Mouse (Mus musculus) hindbrain, embryonic 16.5 days (tissue): ENCODE measurements at regions not wholly inside any gene's neighbourhood (a gene's known extent, or its start where the extent isn't known, plus 50 kb on each side); places are given as distances from the start of the nearest gene placed in this dataset.
A peak's percentile ranks its signal among the peaks of the same experiment; 100 is the strongest.

Experiments
- ATAC-seq: fragments of 200-750 bp; cut with Nextera tagmentation; 2 replicates; pipeline ENCODE4 v1.8.0; 2017; ENCODE audit warnings: moderate TSS enrichment, moderate library complexity
- H3K27ac ChIP-seq: fragments of 300-500 bp; sonication (generic); 2 replicates; pipeline ENCODE4 v1.5.1; 2014; ENCODE audit warnings: low read depth, mild to moderate bottlenecking, control low read depth, low read length, moderate library complexity
- H3K27me3 ChIP-seq: fragments of 300-500 bp; sonication (generic); replicated peaks from 2 replicates; pipeline ENCODE4 v1.6.1; 2014; ENCODE audit warnings: low read length; ENCODE audit not compliant: control insufficient read depth, insufficient read depth
- H3K36me3 ChIP-seq: fragments of 300-500 bp; sonication (generic); 2 replicates; pipeline ENCODE4 v1.6.1; 2014; ENCODE audit warnings: mild to moderate bottlenecking, low read length, moderate library complexity, mixed read lengths; ENCODE audit not compliant: control insufficient read depth, insufficient read depth
- H3K4me1 ChIP-seq: fragments of 300-500 bp; sonication (generic); 2 replicates; pipeline ENCODE4 v1.6.1; 2014; ENCODE audit warnings: low read depth, low read length; ENCODE audit not compliant: control insufficient read depth, insufficient read depth
- H3K4me2 ChIP-seq: fragments of 300-500 bp; sonication (generic); 2 replicates; pipeline ENCODE4 v1.6.1; 2014; ENCODE audit warnings: mild to moderate bottlenecking, low read length, control low read depth, moderate library complexity
- H3K4me3 ChIP-seq: fragments of 300-500 bp; sonication (generic); 2 replicates; pipeline ENCODE4 v1.5.1; 2014; ENCODE audit warnings: mild to moderate bottlenecking, low read length, control low read depth, moderate library complexity
- H3K9ac ChIP-seq: fragments of 300-500 bp; sonication (generic); 2 replicates; pipeline ENCODE4 v1.6.1; 2014; ENCODE audit warnings: low read depth, mild to moderate bottlenecking, control low read depth, low read length, moderate library complexity
- H3K9me3 ChIP-seq: fragments of 300-500 bp; sonication (generic); 2 replicates; pipeline ENCODE4 v1.6.1; 2014; ENCODE audit warnings: mild to moderate bottlenecking, low read length, moderate library complexity; ENCODE audit not compliant: control insufficient read depth
- WGBS: fragments of 180-500 bp; shearing (Covaris S2); extraction: QIAGEN DNeasy Blood & Tissue Kit; methylation state at CpG from one replicate; pipeline ENCODE4 v1.1.7; 2014; 5-methylcytosine and 5-hydroxymethylcytosine counted together

DNA sequence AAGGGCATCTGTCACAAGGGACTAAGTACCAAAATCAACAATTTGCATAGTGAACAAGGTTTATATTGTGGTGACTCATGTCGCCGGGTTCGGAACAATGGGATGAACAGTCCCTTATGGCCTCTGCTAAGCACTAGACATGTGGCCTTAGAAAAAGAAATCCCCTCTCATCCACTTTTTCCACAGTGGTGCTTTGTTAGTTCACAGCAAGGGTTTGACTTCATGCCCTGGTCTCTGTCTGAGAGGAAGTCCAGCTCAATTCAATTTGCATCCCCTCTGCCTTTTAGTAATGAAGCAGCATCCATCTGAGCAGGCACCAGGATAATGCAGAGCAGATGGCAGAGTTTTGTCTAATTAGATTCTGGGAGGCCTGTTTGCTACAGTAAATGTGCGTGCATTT is 585.7 kb upstream of the Itga1 start:
- H3K36me3 ChIP-seq = no peaks in the 10 kb centered on the region
- WGBS = 7% methylated on average over 4 of the region's 4 CpGs
- no peak overlapping the region for H3K9ac ChIP-seq
- H3K4me2 ChIP-seq = no peak overlapping the region
- no peak overlapping the region for H3K27ac ChIP-seq
- H3K27me3 ChIP-seq = peaks cover 19% of the 10 kb centered on the region
- H3K4me1 ChIP-seq = no peaks in the 10 kb centered on the region
- no peak overlapping the region for H3K4me3 ChIP-seq
- peak; percentile 97 for ATAC-seq
- no peaks in the 10 kb centered on the region for H3K9me3 ChIP-seq

DNA sequence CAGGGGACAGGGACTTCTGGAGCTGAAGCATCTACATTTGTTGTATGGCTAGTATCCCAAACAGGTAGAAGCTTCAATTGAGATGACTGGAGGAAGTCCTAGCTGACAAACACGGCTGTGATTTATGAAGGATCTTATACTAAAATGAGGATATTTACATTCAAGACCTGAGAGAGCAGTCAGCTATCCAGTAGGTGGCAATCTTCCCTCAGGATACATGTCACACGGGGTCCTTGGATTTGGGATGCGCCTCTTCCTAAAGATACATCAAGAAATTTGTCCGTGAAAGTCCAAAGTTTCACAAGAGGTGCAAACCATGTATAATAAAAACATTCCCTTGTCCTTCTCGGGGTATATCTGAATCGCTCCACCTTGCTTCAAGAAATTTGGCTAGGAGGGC is 577.8 kb upstream of the Itga1 start:
- Histone ChIP-seq H3K27me3 (peaks cover 27% of the 10 kb centered on the region), H3K4me1 (no peaks in the 10 kb centered on the region), H3K4me3 (no peak overlapping the region), H3K4me2 (no peak overlapping the region), H3K9me3 (no peaks in the 10 kb centered on the region), H3K9ac (no peak overlapping the region), H3K36me3 (no peaks in the 10 kb centered on the region), H3K27ac (no peak overlapping the region)
- WGBS = 49% methylated on average over 6 of the region's 6 CpGs
- no peak for ATAC-seq

- H3K36me3 ChIP-seq = no peaks in the 10 kb centered on the region
- 27% methylated on average over 5 of the region's 5 CpGs for WGBS
- no peak overlapping the region for H3K27ac ChIP-seq
- H3K9me3 ChIP-seq = no peaks in the 10 kb centered on the region
- no peak overlapping the region for H3K4me3 ChIP-seq
- no peak overlapping the region for H3K9ac ChIP-seq
- peaks cover 20% of the 10 kb centered on the region for H3K27me3 ChIP-seq
- H3K4me1 ChIP-seq = no peaks in the 10 kb centered on the region
- ATAC-seq = 0 out of 2 replicates have a peak, but pooled peaks have one; percentile 27
- no peak overlapping the region for H3K4me2 ChIP-seq
Measured at GRCm38 (mm10) chr13:115676836-115677235, 575.1 kb upstream of the Itga1 start.

DNA sequence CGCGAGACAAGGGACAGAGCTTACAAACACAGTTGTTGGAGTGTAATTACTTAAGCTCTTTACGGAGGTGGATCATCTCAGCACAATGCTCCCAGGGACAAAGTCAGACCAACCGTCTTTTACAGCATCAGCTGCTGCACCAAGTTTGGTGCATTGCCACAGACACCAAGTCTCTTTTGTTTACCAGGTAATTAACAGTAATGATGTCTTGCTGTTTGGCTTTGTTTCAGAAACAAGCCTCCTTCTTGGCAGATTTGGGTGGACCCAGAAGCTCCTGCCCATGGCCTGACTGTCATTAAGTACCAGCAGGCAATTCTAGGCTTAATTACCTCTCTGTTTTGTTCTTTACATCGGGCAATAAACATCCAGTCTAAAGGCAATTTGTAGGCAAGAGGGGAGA is 572.0 kb upstream of the Itga1 start:
- 17% methylated on average over 5 of the region's 5 CpGs for WGBS
- Histone ChIP-seq H3K4me1 (no peaks in the 10 kb centered on the region), H3K9me3 (no peaks in the 10 kb centered on the region), H3K4me2 (no peak overlapping the region), H3K27me3 (peaks cover 13% of the 10 kb centered on the region), H3K4me3 (no peak overlapping the region), H3K27ac (no peak overlapping the region), H3K36me3 (no peaks in the 10 kb centered on the region), H3K9ac (no peak overlapping the region)
- ATAC-seq = peak; percentile 65; the same call in 1 of the 2 replicates

- Histone ChIP-seq H3K36me3 (no peaks in the 10 kb centered on the region), H3K4me3 (no peak overlapping the region), H3K27me3 (peaks cover 5% of the 10 kb centered on the region; the same call in 1 of the 2 replicates), H3K9me3 (no peaks in the 10 kb centered on the region), H3K4me2 (no peak overlapping the region), H3K4me1 (no peaks in the 10 kb centered on the region), H3K9ac (no peak overlapping the region), H3K27ac (no peak overlapping the region)
- ATAC-seq = no peak
- 91% methylated on average over 7 of the region's 7 CpGs for WGBS
Measured at GRCm38 (mm10) chr13:115671685-115672084, 569.9 kb upstream of the Itga1 start.

GRCm38 (mm10) chr13:115669516-115669915 is 567.8 kb upstream of the Itga1 start:
- no peak for ATAC-seq
- WGBS = 48% methylated on average over 3 of the region's 3 CpGs

DNA sequence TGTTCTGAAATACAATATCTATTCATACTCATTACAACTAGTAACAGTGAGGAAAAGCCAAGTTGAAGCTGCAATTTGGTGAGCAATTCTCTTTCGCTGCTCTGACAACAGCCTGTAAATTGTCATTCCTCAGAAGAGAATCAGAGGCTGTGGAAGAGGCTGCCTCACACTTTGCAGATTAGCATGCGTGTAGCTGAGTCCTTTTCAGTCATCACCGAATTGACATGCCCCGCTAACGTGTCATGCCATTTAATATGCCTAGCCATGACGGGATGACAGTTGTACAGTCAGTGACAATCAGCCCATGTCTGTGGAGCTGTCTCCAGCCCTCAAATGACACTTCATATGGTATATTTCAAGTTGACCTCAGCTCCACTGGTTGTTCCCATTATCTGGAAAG is 553.4 kb upstream of the Itga1 start:
- no peak overlapping the region for H3K27ac ChIP-seq
- H3K27me3 ChIP-seq = no peaks in the 10 kb centered on the region
- H3K36me3 ChIP-seq = no peaks in the 10 kb centered on the region
- H3K4me1 ChIP-seq = no peaks in the 10 kb centered on the region
- WGBS = 73% methylated on average over 6 of the region's 6 CpGs
- H3K9ac ChIP-seq = no peak overlapping the region
- H3K4me3 ChIP-seq = no peak overlapping the region
- no peak for ATAC-seq
- no peaks in the 10 kb centered on the region for H3K9me3 ChIP-seq
- H3K4me2 ChIP-seq = no peak overlapping the region

More at GRCm38 (mm10) chr13:115669516-115669915, 567.8 kb upstream of the Itga1 start:
- H3K27me3 ChIP-seq = peaks cover 3% of the 10 kb centered on the region; the same call in 1 of the 2 replicates
- no peak overlapping the region for H3K27ac ChIP-seq
- H3K36me3 ChIP-seq = no peaks in the 10 kb centered on the region
- H3K9me3 ChIP-seq = no peaks in the 10 kb centered on the region
- H3K4me2 ChIP-seq = no peak overlapping the region
- no peak overlapping the region for H3K9ac ChIP-seq
- H3K4me3 ChIP-seq = no peak overlapping the region
- H3K4me1 ChIP-seq = no peaks in the 10 kb centered on the region

DNA sequence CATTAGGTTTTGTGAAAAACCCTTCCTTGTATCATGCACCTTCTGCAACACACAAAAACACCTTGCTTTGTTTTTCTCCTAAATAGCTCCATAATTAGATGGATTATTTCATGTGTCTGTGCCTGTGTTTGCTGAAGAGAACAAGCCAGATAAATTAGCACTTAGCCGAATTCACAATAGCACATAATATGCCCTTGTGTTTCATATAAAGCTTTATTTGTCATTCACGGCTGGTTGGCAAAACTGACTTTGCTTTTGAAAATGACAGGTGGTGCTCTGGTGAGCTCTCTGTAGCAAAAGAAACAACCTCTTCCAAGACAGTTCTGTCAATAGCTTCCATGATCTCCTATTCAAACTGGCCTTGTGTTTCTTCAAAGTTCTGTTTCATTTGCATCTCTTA is 551.2 kb upstream of the Itga1 start:
- H3K4me2 ChIP-seq = no peak overlapping the region
- WGBS = 33% methylated on average over 2 of the region's 2 CpGs

DNA sequence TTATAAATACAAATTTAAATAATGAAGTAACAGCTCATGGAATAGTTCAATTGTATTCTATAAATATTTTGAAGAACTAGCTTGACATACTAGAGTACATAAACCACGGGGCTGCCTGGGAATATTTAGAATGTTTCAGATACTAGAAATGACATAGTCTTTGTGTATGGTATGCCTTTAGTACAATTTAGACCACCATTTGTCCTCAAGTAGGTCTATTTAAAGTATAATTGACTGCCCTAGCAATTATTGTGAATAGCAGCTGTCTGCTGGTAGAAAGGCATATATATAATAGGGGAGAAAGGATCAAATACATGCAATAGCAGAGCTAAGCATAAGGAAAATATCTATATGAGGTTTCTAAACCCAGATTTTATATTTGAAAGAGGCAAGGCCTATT is 550.6 kb upstream of the Itga1 start:
- no peaks in the 10 kb centered on the region for H3K36me3 ChIP-seq
- H3K27ac ChIP-seq = no peak overlapping the region
- no peaks in the 10 kb centered on the region for H3K9me3 ChIP-seq
- no peak overlapping the region for H3K4me2 ChIP-seq
- H3K4me1 ChIP-seq = no peaks in the 10 kb centered on the region
- 58% methylated on average over 1 of the region's 1 CpGs for WGBS
- no peak overlapping the region for H3K9ac ChIP-seq
- no peaks in the 10 kb centered on the region for H3K27me3 ChIP-seq
- ATAC-seq = no peak
- H3K4me3 ChIP-seq = no peak overlapping the region

More for the DNA sequence above, 551.2 kb upstream of the Itga1 start:
- no peaks in the 10 kb centered on the region for H3K27me3 ChIP-seq
- no peak overlapping the region for H3K27ac ChIP-seq
- H3K36me3 ChIP-seq = no peaks in the 10 kb centered on the region
- H3K9me3 ChIP-seq = no peaks in the 10 kb centered on the region
- no peak overlapping the region for H3K9ac ChIP-seq
- ATAC-seq = no peak
- no peaks in the 10 kb centered on the region for H3K4me1 ChIP-seq
- no peak overlapping the region for H3K4me3 ChIP-seq
